Comparison of ENCODE assay signal across 8 mouse cellular contexts in genomic region chr17:14280425-14280833, GRCm38 (mm10). TPM values are rescaled to one million over a fixed set of nuclear protein-coding genes. Genes with fewer than 3 reads are reported as not detected.
DNase-seq lines count a peak whose midpoint lies in the region; ATAC-seq lines count a peak whose summit lies in the region.

No protein-coding gene starts in this region.

- no peaks in the 10 kb centered on the region for H3K36me3 ChIP-seq in embryonic facial prominence, embryonic 11.5 days (replicated peaks; ENCODE audit: control insufficient read depth, insufficient read depth, low read depth, low read length)
- no peaks in the 10 kb centered on the region for H3K36me3 ChIP-seq in heart, embryonic 15.5 days
- H3K36me3 ChIP-seq in liver, embryonic 12.5 days: no peaks in the 10 kb centered on the region

- peaks cover 33% of the 10 kb centered on the region for H3K27me3 ChIP-seq in embryonic facial prominence, embryonic 11.5 days (ENCODE audit: control insufficient read depth, insufficient read depth, low read length)
- peaks cover 97% of the 10 kb centered on the region for H3K27me3 ChIP-seq in heart, embryonic 15.5 days
- peaks cover 88% of the 10 kb centered on the region for H3K27me3 ChIP-seq in liver, embryonic 12.5 days (replicated peaks)

- peak overlapping the region; percentile 47 for H3K9ac ChIP-seq in embryonic facial prominence, embryonic 11.5 days (replicated peaks; ENCODE audit: low read length)
- peak overlapping the region; percentile 33; the same call in 1 of the 2 replicates for H3K9ac ChIP-seq in heart, embryonic 15.5 days
- H3K9ac ChIP-seq in liver, embryonic 12.5 days: no peak overlapping the region

- H3K9me3 ChIP-seq in embryonic facial prominence, embryonic 11.5 days (replicated peaks; ENCODE audit: control insufficient read depth, low read length): no peaks in the 10 kb centered on the region
- no peaks in the 10 kb centered on the region for H3K9me3 ChIP-seq in heart, embryonic 15.5 days (replicated peaks)
- no peaks in the 10 kb centered on the region for H3K9me3 ChIP-seq in liver, embryonic 12.5 days (replicated peaks)

- DNase-seq in left cerebral cortex, postnatal 4 days: peak; percentile 21
- DNase-seq in left cerebral cortex, postnatal 36 days (ENCODE audit: low spot score in 2 of 2): no peak
- DNase-seq in embryonic facial prominence, embryonic 11.5 days (ENCODE audit: low spot score): peak; percentile 39
- peak; percentile 11 for DNase-seq in retina, embryonic 14.5 days (ENCODE audit: low spot score)
- no peak for DNase-seq in layer of hippocampus, adult 9-11 months
- DNase-seq in cerebellum, postnatal 36 days: no peak

- ATAC-seq in embryonic facial prominence, embryonic 11.5 days (replicated peaks; ENCODE audit: insufficient number of reproducible peaks, low FRiP score, low TSS enrichment, low read depth): no peak
- no peak for ATAC-seq in heart, embryonic 15.5 days (replicated peaks; ENCODE audit: insufficient number of reproducible peaks, insufficient read depth, low FRiP score, low read depth)
- ATAC-seq in liver, embryonic 12.5 days: no peak

- intact Hi-C loops in left cerebral cortex, postnatal 4 days (cut with DNase I): loop anchor here (10.0 kb wide), 1 partner anchor 624 kb away; no protein-coding TSS in a partner anchor
- intact Hi-C loops in left cerebral cortex, postnatal 36 days (cut with DNase I): loop anchor here (10.0 kb wide), 1 partner anchor 624 kb away; no protein-coding TSS in a partner anchor

- H3K4me3 ChIP-seq in embryonic facial prominence, embryonic 11.5 days (ENCODE audit: low read depth, low read length): peak overlapping the region; percentile 55
- H3K4me3 ChIP-seq in heart, embryonic 15.5 days: peak overlapping the region; percentile 56
- peak overlapping the region; percentile 36 for H3K4me3 ChIP-seq in liver, embryonic 12.5 days

- under 1% methylated on average over 31 of the region's 31 CpGs for WGBS in embryonic facial prominence, embryonic 11.5 days
- under 1% methylated on average over 31 of the region's 31 CpGs for WGBS in heart, embryonic 15.5 days
- WGBS in liver, embryonic 12.5 days (ENCODE audit: insufficient replicate concordance): 2% methylated on average over 31 of the region's 31 CpGs

- H3K27ac ChIP-seq in embryonic facial prominence, embryonic 11.5 days (replicated peaks; ENCODE audit: low read depth, low read length): no peak overlapping the region
- H3K27ac ChIP-seq in heart, embryonic 15.5 days: peak overlapping the region; percentile 12; the same call in 1 of the 2 replicates
- H3K27ac ChIP-seq in liver, embryonic 12.5 days: no peak overlapping the region

- H3K4me1 ChIP-seq in embryonic facial prominence, embryonic 11.5 days (ENCODE audit: control insufficient read depth, insufficient read depth, low read length): peaks cover 2% of the 10 kb centered on the region
- H3K4me1 ChIP-seq in heart, embryonic 15.5 days (replicated peaks): peaks cover 23% of the 10 kb centered on the region
- no peaks in the 10 kb centered on the region; the same call in 1 of the 2 replicates for H3K4me1 ChIP-seq in liver, embryonic 12.5 days

- peak overlapping the region; percentile 96 for H3K4me2 ChIP-seq in embryonic facial prominence, embryonic 11.5 days (ENCODE audit: low read depth, low read length)
- H3K4me2 ChIP-seq in heart, embryonic 15.5 days: peak overlapping the region; percentile 90
- peak overlapping the region; percentile 58 for H3K4me2 ChIP-seq in liver, embryonic 12.5 days

RNA-seq across cellular contexts. Expression of gene Smoc2, which starts 1.1 kb away (rescaled TPM):
- total RNA-seq in left cerebral cortex, postnatal 4 days (2021): 1 to 10 TPM; 3.6 to 4.1 TPM
- total RNA-seq in left cerebral cortex, postnatal 36 days (2021): 10 to 100 TPM; 10.5 to 15.1 TPM
- polyA plus RNA-seq in embryonic facial prominence, embryonic 11.5 days (2014; fragmentation: Nextera tagmentation; extraction: Ambion mirVana): 40.8 and 45.0 TPM in 2 replicates
- 37.1 and 50.1 TPM in 2 replicates for polyA plus RNA-seq in heart, embryonic 15.5 days (2015; fragmentation: Nextera tagmentation; extraction: Ambion mirVana)
- polyA plus RNA-seq in liver, embryonic 12.5 days (2016; fragmentation: Nextera tagmentation; extraction: Ambion mirVana): 5.9 and 6.9 TPM in 2 replicates

Comparison
In these comparisons a context has a peak if more than half of its experiments do, and no peak if none do; other contexts are left out.
1. DNase-seq: peak in left cerebral cortex, postnatal 4 days (single experiment), embryonic facial prominence, embryonic 11.5 days (single experiment) and retina, embryonic 14.5 days (single experiment); none in left cerebral cortex, postnatal 36 days (0 of 2), layer of hippocampus, adult 9-11 months (single experiment) and cerebellum, postnatal 36 days (0 of 2).
2. Peak in every context shown above with its lines, with median percentiles within 50 percentile points of each other: H3K4me2 ChIP-seq and H3K4me3 ChIP-seq.